Mouse (Mus musculus): ENCODE measurements around the gene Snrpd3.

Gene Snrpd3

GRCm38 (mm10) chr10:75534934-75535333 is 17.6 kb downstream of the Snrpd3 start:
- DNase-seq (ENCODE audit: low read depth, low spot score), result peak; percentile 38

GRCm38 (mm10) chr10:75535423-75535822 is 18.1 kb downstream of the Snrpd3 start:
- no peak for DNase-seq (ENCODE audit: low read depth, low spot score)

- DNase-seq (ENCODE audit: low read depth, low spot score), result no peak
Measured at GRCm38 (mm10) chr10:75536123-75536522, 18.8 kb downstream of the Snrpd3 start.

- no peak for DNase-seq (ENCODE audit: low read depth, low spot score)
Measured at GRCm38 (mm10) chr10:75547901-75548300, 30.6 kb downstream of the Snrpd3 start.

- peak; percentile 50 for DNase-seq (ENCODE audit: low read depth, low spot score)
Measured at GRCm38 (mm10) chr10:75548486-75548885, 31.1 kb downstream of the Snrpd3 start.

GRCm38 (mm10) chr10:75549886-75550285 is 32.5 kb downstream of the Snrpd3 start:
- peak; percentile 30 for DNase-seq (ENCODE audit: low read depth, low spot score)

GRCm38 (mm10) chr10:75551175-75551574 is 33.8 kb downstream of the Snrpd3 start:
- no peak for DNase-seq (ENCODE audit: low read depth, low spot score)

GRCm38 (mm10) chr10:75552106-75552505 is 34.8 kb downstream of the Snrpd3 start:
- no peak for DNase-seq (ENCODE audit: low read depth, low spot score)

- no peak for DNase-seq (ENCODE audit: low read depth, low spot score)
Measured at GRCm38 (mm10) chr10:75552701-75553450, 35.5 kb downstream of the Snrpd3 start.

- DNase-seq (ENCODE audit: low read depth, low spot score), result peak; percentile 30
Measured at GRCm38 (mm10) chr10:75554090-75554489, 36.7 kb downstream of the Snrpd3 start.

GRCm38 (mm10) chr10:75555557-75555956 is 38.2 kb downstream of the Snrpd3 start:
- no peak for DNase-seq (ENCODE audit: low read depth, low spot score)

GRCm38 (mm10) chr10:75556026-75556425 is 38.7 kb downstream of the Snrpd3 start:
- DNase-seq (ENCODE audit: low read depth, low spot score), result peak; percentile 91

GRCm38 (mm10) chr10:75558515-75558914 is 41.2 kb downstream of the Snrpd3 start:
- peak; percentile 88 for DNase-seq (ENCODE audit: low read depth, low spot score)

GRCm38 (mm10) chr10:75559041-75559675 is 41.8 kb downstream of the Snrpd3 start:
- DNase-seq (ENCODE audit: low read depth, low spot score), result peak; percentile 39

- DNase-seq (ENCODE audit: low read depth, low spot score), result peak; percentile 87
Measured at GRCm38 (mm10) chr10:75559676-75560548, 42.6 kb downstream of the Snrpd3 start, which contains the start of gene Lrrc75b. Lrrc75b (minus strand) TSS chr10:75560330.

- no peak for DNase-seq (ENCODE audit: low read depth, low spot score)
Measured at GRCm38 (mm10) chr10:75560549-75560899, 43.2 kb downstream of the Snrpd3 start.

GRCm38 (mm10) chr10:75561071-75561654 is 43.8 kb downstream of the Snrpd3 start, which contains the start of gene Ggt1:
Ggt1 (plus strand) TSS chr10:75561604.
- no peak for DNase-seq (ENCODE audit: low read depth, low spot score)

- DNase-seq (ENCODE audit: low read depth, low spot score), result no peak
Measured at GRCm38 (mm10) chr10:75562596-75562995, 45.2 kb downstream of the Snrpd3 start.

GRCm38 (mm10) chr10:75564687-75565265 is 47.4 kb downstream of the Snrpd3 start:
- DNase-seq (ENCODE audit: low read depth, low spot score), result no peak

GRCm38 (mm10) chr10:75565436-75565835 is 48.1 kb downstream of the Snrpd3 start:
- no peak for DNase-seq (ENCODE audit: low read depth, low spot score)

- no peak for DNase-seq (ENCODE audit: low read depth, low spot score)
Measured at GRCm38 (mm10) chr10:75565906-75566305, 48.6 kb downstream of the Snrpd3 start.

Measured in brain, adult 2 months (tissue).